Mouse (Mus musculus) forebrain, embryonic 10.5 days (tissue): ENCODE measurements around the gene Serp1. TPM values are rescaled to one million over a fixed set of nuclear protein-coding genes. Genes with fewer than 3 reads are reported as not detected.
"Not testable (repeated sequence)": the region's sequence is repeated elsewhere in the genome, so short reads cannot be mapped to it uniquely, and the experiment has no call there.

ENCODE experiments used
- DNase-seq: peaks from one replicate; pipeline ENCODE4 v3.0.0-alpha.2; 2017; ENCODE audit warnings: low spot score; ENCODE audit errors: extremely low spot score
- H3K27ac ChIP-seq: fragments of 300-500 bp; sonication (generic); 2 replicates; pipeline ENCODE4 v1.5.1; 2016; ENCODE audit warnings: mild to moderate bottlenecking
- H3K27me3 ChIP-seq: fragments of 300-500 bp; sonication (generic); 2 replicates; pipeline ENCODE4 v1.6.1; 2016; ENCODE audit warnings: mild to moderate bottlenecking; ENCODE audit not compliant: poor library complexity, severe bottlenecking
- H3K36me3 ChIP-seq: fragments of 300-500 bp; sonication (generic); replicated peaks from 2 replicates; pipeline ENCODE4 v1.6.1; 2016; ENCODE audit warnings: mild to moderate bottlenecking, moderate library complexity
- H3K4me1 ChIP-seq: fragments of 300-500 bp; sonication (generic); 2 replicates; pipeline ENCODE4 v1.6.1; 2016
- H3K4me3 ChIP-seq: fragments of 300-500 bp; sonication (generic); 2 replicates; pipeline ENCODE4 v1.5.1; 2016; ENCODE audit warnings: mild to moderate bottlenecking, moderate library complexity
- H3K9me3 ChIP-seq: fragments of 300-500 bp; sonication (generic); 2 replicates; pipeline ENCODE4 v1.6.1; 2016; ENCODE audit warnings: mild to moderate bottlenecking, moderate library complexity
- WGBS: fragments of 180-500 bp; shearing (Covaris S2); methylation state at CpG from one replicate; pipeline ENCODE4 v1.1.7; 2016; 5-methylcytosine and 5-hydroxymethylcytosine counted together
- polyA plus RNA-seq: library from polyadenylated mRNA; unstranded; fragments of >200 nt; fragmentation: Nextera tagmentation; extraction: Ambion mirVana; gene quantifications from 2 replicates; pipeline ENCODE4 v1.2.1, GENCODE M21; 2016

Gene Serp1
- polyA plus RNA-seq, 1 experiment from 2014 or later = 142 TPM

DNA sequence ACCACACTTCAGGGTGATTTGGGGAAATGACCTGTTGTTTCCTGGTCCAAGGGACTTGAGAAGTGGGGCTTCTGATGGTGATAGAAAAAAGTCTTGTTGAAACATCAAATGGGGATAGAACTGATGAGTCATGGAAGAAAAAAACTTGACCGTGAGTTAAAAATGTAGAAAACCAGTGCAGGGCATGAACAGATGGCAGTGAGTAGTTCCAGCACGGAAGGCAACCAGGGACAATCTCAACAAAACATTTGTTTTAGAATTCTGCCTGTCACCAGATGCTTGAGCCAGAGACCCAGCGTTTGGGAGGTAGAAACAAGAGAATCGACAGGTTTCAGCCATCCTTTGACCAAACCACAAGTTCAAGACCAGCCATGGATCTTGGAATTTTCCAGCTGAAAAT is 32.1 kb downstream of the Serp1 start:
- Histone ChIP-seq H3K4me3 (no peak overlapping the region), H3K27me3 (no peaks in the 10 kb centered on the region), H3K4me1 (no peaks in the 10 kb centered on the region), H3K36me3 (no peaks in the 10 kb centered on the region), H3K9me3 (no peaks in the 10 kb centered on the region), H3K27ac (no peak overlapping the region)
- WGBS = 87% methylated on average over 4 of the region's 4 CpGs
- no peak for DNase-seq

DNA sequence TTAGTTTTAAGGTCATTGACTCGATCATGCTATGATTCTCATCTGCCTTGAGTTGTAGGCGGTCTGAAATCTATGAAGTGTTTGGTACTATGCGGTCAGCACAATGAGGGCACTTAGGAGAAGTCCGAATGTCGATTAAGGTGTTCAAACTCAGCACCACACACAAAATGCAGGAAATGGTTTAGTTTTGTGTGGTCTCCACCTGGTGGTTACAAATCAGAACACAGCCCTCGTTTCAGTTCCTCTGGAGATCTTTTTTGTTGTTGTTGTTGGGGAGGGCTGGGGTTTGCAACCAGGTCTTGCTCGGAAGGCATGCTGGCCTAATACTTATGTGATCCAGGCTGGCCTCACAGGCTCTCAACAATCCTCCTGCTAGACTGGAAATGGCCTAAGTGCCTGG is 34.9 kb downstream of the Serp1 start:
- WGBS = 77% methylated on average over 7 of the region's 7 CpGs
- Histone ChIP-seq H3K9me3 (no peaks in the 10 kb centered on the region), H3K4me1 (no peaks in the 10 kb centered on the region), H3K36me3 (no peaks in the 10 kb centered on the region), H3K27ac (no peak overlapping the region), H3K27me3 (no peaks in the 10 kb centered on the region), H3K4me3 (no peak overlapping the region)
- DNase-seq = no peak

DNA sequence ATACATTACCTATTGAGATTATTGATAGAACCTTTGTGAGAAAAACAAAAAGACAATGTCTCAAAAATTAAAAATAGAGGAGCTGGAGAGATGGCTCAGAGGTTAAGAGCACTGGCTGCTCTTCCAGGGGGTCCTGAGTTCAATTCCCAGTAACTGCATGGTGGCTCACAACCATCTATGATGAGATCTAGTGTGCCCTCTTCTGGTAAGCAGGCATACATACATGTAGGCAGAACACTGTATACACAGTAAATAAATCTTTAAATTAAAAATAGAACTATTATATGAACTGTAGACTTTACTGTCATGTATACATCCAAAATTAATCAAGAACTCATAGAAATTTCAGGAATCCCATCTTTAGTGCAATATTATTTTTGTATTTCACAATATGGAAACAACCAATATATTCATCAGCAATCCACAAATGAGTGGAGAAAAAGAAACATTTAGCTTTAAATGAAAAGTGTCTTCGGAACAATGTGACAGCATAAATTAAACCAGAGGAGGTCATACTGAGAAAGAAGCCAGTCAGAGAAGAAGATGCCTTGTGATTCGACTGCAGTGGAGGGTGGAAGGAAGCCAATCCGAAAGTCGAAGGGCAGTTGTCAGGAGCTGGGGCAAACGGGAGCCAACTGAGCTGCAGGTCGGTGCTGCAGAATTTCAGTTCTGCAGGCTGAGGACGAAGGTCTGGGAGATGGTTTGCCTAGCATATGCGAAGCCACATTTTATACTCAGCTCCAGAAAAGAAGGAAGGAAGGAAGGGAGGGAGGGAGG is 37.5 kb downstream of the Serp1 start:
- Histone ChIP-seq H3K36me3 (no peaks in the 10 kb centered on the region), H3K9me3 (no peaks in the 10 kb centered on the region), H3K4me3 (no peak overlapping the region), H3K27me3 (no peaks in the 10 kb centered on the region), H3K27ac (no peak overlapping the region), H3K4me1 (no peaks in the 10 kb centered on the region)
- WGBS = 89% methylated on average over 7 of the region's 8 CpGs
- DNase-seq = no peak

- H3K27ac ChIP-seq = no peak overlapping the region
- no peaks in the 10 kb centered on the region for H3K4me1 ChIP-seq
- H3K36me3 ChIP-seq = no peaks in the 10 kb centered on the region
- no peaks in the 10 kb centered on the region for H3K27me3 ChIP-seq
- H3K9me3 ChIP-seq = no peaks in the 10 kb centered on the region
- no peak for DNase-seq
- 69% methylated on average over 3 of the region's 3 CpGs for WGBS
- no peak overlapping the region for H3K4me3 ChIP-seq
Measured at GRCm38 (mm10) chr3:58487121-58487520, 38.6 kb downstream of the Serp1 start.

DNA sequence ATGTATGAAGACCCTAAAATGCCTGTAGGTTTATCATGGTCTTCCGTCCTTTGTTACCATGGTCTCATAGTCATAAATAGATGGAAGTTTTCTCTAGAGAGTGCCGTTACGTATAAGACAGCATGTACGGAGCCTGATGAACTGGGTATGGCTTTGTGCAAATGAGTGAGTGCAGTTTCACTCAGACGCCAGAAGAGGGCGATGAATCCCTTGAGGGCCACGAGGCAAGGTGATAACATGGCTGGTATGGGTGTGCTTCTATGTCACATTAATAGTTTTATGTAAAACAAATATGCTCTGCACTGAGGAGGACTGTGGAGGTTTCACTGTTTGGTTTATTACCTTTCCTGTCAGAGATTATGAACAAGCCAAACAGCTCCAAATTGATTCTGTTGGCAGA is 39.8 kb downstream of the Serp1 start:
- H3K9me3 ChIP-seq = no peaks in the 10 kb centered on the region
- no peaks in the 10 kb centered on the region for H3K4me1 ChIP-seq
- no peaks in the 10 kb centered on the region for H3K36me3 ChIP-seq
- H3K27me3 ChIP-seq = no peaks in the 10 kb centered on the region
- H3K27ac ChIP-seq = no peak overlapping the region
- H3K4me3 ChIP-seq = no peak overlapping the region
- WGBS = 70% methylated on average over 7 of the region's 7 CpGs
- DNase-seq = no peak

DNA sequence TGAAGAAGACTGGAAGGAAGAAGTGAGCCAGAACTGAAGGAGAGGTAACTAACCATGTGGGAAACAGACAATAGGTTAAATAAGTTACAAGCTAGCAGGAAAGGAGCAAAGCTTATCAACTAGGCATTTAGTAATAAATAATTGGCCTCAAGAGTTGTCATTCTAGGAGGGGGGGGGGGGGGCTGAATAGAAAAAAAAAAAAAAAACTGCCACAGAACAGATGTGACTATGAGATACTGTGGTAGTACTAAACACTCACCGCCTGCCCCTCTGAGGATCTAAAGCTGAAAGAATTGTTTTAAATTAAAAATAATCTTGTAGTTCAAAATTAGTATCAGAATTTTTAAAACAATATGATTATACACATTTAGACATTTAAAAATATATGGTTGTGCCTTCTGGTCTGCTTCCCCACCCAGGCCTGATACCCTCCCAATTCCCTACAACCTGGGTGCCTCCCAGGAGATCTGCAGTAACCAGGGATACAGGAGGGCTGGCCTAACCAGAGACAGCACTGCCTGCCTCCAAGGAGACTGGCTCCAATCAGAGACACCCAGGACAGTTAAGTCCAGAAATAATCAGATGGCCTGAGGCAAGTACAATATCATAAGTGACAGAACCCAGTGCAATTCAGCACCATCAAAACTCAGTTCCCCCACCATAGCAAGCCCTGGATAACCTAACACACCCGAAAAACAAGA is 46.8 kb downstream of the Serp1 start:
- WGBS = 98% methylated on average over 2 of the region's 2 CpGs

GRCm38 (mm10) chr3:58475298-58475697 is 50.4 kb downstream of the Serp1 start:
- DNase-seq, H3K9me3 ChIP-seq, H3K27ac ChIP-seq, H3K27me3 ChIP-seq, H3K4me3 ChIP-seq, H3K36me3 ChIP-seq, H3K4me1 ChIP-seq: not testable (repeated sequence)
- WGBS = 94% methylated on average over 1 of the region's 1 CpGs

More for the DNA sequence above, 46.8 kb downstream of the Serp1 start:
- DNase-seq = no peak
- Histone ChIP-seq H3K36me3 (no peaks in the 10 kb centered on the region), H3K4me1 (no peaks in the 10 kb centered on the region), H3K27ac (no peak overlapping the region), H3K4me3 (no peak overlapping the region), H3K9me3 (no peaks in the 10 kb centered on the region), H3K27me3 (no peaks in the 10 kb centered on the region)

Other genes starting within 250 kb of the Serp1 start
- 6.3 and 6.6 TPM in 2 replicates for gene Tsc22d2, start 111.2 kb downstream of the Serp1 start, polyA plus RNA-seq
- 57.0 and 58.1 TPM in 2 replicates for gene Eif2a, start 71 bp downstream of the Serp1 start, polyA plus RNA-seq
- 15.7 and 18.1 TPM in 2 replicates for gene Selenot, start 50.7 kb upstream of the Serp1 start, polyA plus RNA-seq
- gene Erich6, start 111.3 kb upstream of the Serp1 start, polyA plus RNA-seq = not detected in 2 replicates
- 2.0 and 2.7 TPM in 2 replicates for gene Siah2, start 166.5 kb upstream of the Serp1 start, polyA plus RNA-seq